Mouse (Mus musculus) stomach, postnatal 0 days (tissue): ENCODE data around the gene Glrb. TPM values are rescaled to one million over a fixed set of nuclear protein-coding genes. Genes with fewer than 3 reads are reported as not detected.

Source experiments
- ATAC-seq: fragments of 200-750 bp; cut with Nextera tagmentation; 2 replicates; pipeline ENCODE4 v1.8.0; 2017; ENCODE audit not compliant: low FRiP score, low TSS enrichment
- DNase-seq: peaks from one replicate; pipeline ENCODE4 v3.0.0-alpha.2; 2016; ENCODE audit warnings: low spot score
- H3K27ac ChIP-seq: fragments of 300-500 bp; sonication (generic); replicated peaks from 2 replicates; pipeline ENCODE4 v1.5.1; 2014; ENCODE audit warnings: mild to moderate bottlenecking, control low read depth
- H3K27me3 ChIP-seq: fragments of 300-500 bp; sonication (generic); 2 replicates; pipeline ENCODE4 v1.6.1; 2014; ENCODE audit warnings: low read length; ENCODE audit not compliant: control insufficient read depth, insufficient read depth
- H3K36me3 ChIP-seq: fragments of 300-500 bp; sonication (generic); 2 replicates; pipeline ENCODE4 v1.6.1; 2014; ENCODE audit warnings: low read length, mixed read lengths; ENCODE audit not compliant: control insufficient read depth, insufficient read depth
- H3K4me1 ChIP-seq: fragments of 300-500 bp; sonication (generic); replicated peaks from 2 replicates; pipeline ENCODE4 v1.6.1; 2014; ENCODE audit warnings: antibody characterized with exemption; ENCODE audit not compliant: control insufficient read depth, insufficient read depth
- H3K4me2 ChIP-seq: fragments of 300-500 bp; sonication (generic); replicated peaks from 2 replicates; pipeline ENCODE4 v1.6.1; 2014; ENCODE audit warnings: low read depth, mild to moderate bottlenecking, control low read depth, moderate library complexity
- H3K4me3 ChIP-seq: fragments of 300-500 bp; sonication (generic); 2 replicates; pipeline ENCODE4 v1.5.1; 2014; ENCODE audit warnings: low read depth, low read length, control low read depth
- H3K9ac ChIP-seq: fragments of 300-500 bp; sonication (generic); 2 replicates; pipeline ENCODE4 v1.6.1; 2014; ENCODE audit warnings: mild to moderate bottlenecking, low read length, control low read depth, mixed read lengths
- H3K9me3 ChIP-seq: fragments of 300-500 bp; sonication (generic); 2 replicates; pipeline ENCODE4 v1.6.1; 2016; ENCODE audit warnings: low read length; ENCODE audit not compliant: control insufficient read depth
- CTCF ChIP-seq: IDR thresholded peaks from 2 replicates; pipeline ENCODE4 v1.5.1; 2016; ENCODE audit warnings: antibody characterized with exemption, low read depth, mild to moderate bottlenecking, moderate library complexity
- EP300 ChIP-seq: optimal IDR thresholded peaks from 2 replicates; pipeline ENCODE3; 2016; ENCODE audit warnings: antibody characterized with exemption
- WGBS: fragments of 180-500 bp; shearing (Covaris S2); extraction: QIAGEN DNeasy Blood & Tissue Kit; methylation state at CpG from one replicate; pipeline ENCODE4 v1.1.7; 2014; 5-methylcytosine and 5-hydroxymethylcytosine counted together
- polyA plus RNA-seq: library from polyadenylated mRNA; unstranded; fragments of >200 nt; fragmentation: Nextera tagmentation; extraction: Ambion mirVana; gene quantifications from 2 replicates; pipeline ENCODE4 v1.2.1, GENCODE M21; 2015

Glrb gene
- polyA plus RNA-seq, 1 experiment from 2014 or later, result 0.92 TPM

DNA sequence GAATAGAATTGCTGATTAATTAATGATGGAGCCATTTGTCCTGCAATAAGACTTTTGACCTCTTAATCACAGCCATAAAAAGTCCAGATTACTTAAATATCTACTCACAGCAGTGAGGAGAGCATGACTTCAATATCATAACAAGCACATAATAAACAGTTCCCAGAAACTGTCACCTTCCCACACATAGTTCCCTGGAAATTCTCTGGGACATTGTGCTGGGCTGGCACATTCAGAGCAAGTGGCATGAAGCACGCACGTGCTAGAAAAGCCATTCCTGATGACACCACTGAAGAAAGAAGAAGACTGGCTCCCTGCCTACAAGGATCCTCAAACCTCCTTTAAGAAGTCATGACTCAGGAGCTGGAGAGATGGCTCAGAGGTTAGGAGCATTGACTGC is 67.8 kb downstream of the Glrb start:
- Histone ChIP-seq H3K36me3 (no peaks in the 10 kb centered on the region), H3K27me3 (no peaks in the 10 kb centered on the region), H3K9ac (no peak overlapping the region), H3K4me1 (no peaks in the 10 kb centered on the region), H3K4me2 (no peak overlapping the region), H3K27ac (no peak overlapping the region), H3K4me3 (no peak overlapping the region), H3K9me3 (no peaks in the 10 kb centered on the region)
- ATAC-seq (no peak), DNase-seq (no peak)
- 60% methylated on average over 2 of the region's 2 CpGs for WGBS
- no peak for TF ChIP-seq CTCF
- TF ChIP-seq EP300, result no peak

DNA sequence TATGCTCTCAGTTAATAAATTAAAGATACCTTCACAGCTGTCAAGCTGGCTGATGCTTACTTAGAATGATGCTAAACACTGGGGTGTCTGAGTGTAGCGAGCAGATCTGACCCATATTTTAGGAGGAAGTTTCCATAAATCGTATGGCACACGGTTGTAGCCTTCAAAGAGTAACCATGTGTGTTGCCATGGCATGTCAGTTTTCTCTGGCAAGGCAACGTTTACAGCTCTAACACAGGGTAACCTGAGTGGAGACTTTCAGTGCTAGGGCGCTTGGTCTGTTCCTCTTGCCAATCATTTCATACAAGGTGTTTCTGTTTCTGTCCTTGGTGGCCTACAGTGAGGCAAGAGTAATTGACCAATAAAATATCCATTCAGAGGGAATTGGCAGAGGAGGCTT is 73.6 kb downstream of the Glrb start:
- H3K9me3 ChIP-seq, result no peaks in the 10 kb centered on the region
- no peak overlapping the region for H3K4me3 ChIP-seq
- ATAC-seq (no peak), DNase-seq (no peak)
- 80% methylated on average over 5 of the region's 5 CpGs for WGBS
- H3K27ac ChIP-seq, result no peak overlapping the region
- TF ChIP-seq CTCF (no peak), EP300 (no peak)
- H3K36me3 ChIP-seq, result no peaks in the 10 kb centered on the region
- H3K9ac ChIP-seq, result no peak overlapping the region
- no peaks in the 10 kb centered on the region for H3K4me1 ChIP-seq
- H3K4me2 ChIP-seq, result no peak overlapping the region
- H3K27me3 ChIP-seq, result no peaks in the 10 kb centered on the region

DNA sequence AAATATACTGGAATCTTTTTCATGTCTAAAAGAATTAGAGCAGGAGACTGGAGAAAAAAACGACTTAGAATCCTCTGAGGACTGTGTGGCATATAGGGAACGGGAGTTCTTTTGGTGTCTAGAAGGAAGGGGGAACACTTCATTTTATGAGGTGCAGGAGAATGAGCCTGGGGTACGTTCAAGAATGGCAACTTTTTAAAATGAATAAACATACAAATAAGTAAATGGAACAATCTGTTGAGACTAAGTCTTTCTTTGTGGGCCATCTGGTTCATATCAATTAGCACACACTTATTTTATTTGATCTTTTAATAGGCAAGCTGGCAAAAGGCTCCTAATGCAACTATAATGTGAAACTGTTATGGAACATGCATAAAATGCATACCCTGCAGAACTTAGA is 75.9 kb downstream of the Glrb start:
- 46% methylated on average over 3 of the region's 3 CpGs for WGBS
- Histone ChIP-seq H3K36me3 (no peaks in the 10 kb centered on the region), H3K27me3 (no peaks in the 10 kb centered on the region), H3K4me3 (no peak overlapping the region), H3K9ac (no peak overlapping the region), H3K4me2 (no peak overlapping the region), H3K9me3 (no peaks in the 10 kb centered on the region), H3K4me1 (no peaks in the 10 kb centered on the region), H3K27ac (no peak overlapping the region)
- no peak for DNase-seq
- no peak for ATAC-seq
- TF ChIP-seq CTCF (no peak), EP300 (no peak)

DNA sequence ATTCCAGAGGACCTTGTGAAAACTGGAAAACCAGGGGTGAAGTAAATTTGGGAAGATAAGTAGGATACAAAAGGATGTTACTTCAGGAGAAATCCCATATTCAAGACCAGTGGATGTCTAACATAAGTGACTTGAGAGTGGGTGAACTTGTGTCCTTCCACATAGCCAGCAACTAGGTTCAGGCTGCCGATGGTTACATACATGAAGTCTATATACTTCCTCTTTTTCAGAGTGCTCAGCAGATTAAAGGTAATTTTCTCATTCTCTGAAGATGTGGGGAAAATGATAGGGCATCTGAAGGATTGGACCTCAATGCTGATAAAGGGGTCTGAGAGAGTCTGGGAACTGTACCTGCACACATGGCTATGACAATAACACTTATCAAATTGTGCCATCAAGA is 89.5 kb downstream of the Glrb start:
- Histone ChIP-seq H3K27me3 (no peaks in the 10 kb centered on the region), H3K36me3 (no peaks in the 10 kb centered on the region), H3K4me3 (no peak overlapping the region), H3K4me2 (no peak overlapping the region), H3K9me3 (no peaks in the 10 kb centered on the region), H3K9ac (no peak overlapping the region), H3K4me1 (no peaks in the 10 kb centered on the region), H3K27ac (no peak overlapping the region)
- WGBS, result 91% methylated on average over 1 of the region's 1 CpGs
- TF ChIP-seq CTCF, result no peak
- no peak for TF ChIP-seq EP300
- DNase-seq (no peak), ATAC-seq (no peak)

DNA sequence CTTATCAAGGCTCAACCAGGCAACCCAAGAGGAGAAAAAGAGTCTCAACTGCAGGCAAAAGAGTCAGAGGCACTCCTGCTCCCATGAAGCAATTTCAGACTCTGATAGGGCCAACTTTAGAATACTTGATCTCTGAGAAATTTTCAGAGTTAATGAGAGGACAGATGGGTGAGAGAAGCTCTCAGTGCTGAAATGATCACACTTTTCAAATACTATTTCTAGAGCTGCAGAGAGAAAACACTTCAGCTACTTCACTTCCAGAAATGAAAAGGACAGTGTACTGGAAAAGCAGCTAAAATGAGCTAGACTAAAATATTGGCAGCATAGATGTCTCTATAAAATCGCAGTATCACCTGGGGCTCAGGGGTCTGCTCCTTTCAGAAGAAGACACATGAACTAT is 94.8 kb downstream of the Glrb start:
- H3K9ac ChIP-seq, result no peak overlapping the region
- H3K4me1 ChIP-seq, result no peaks in the 10 kb centered on the region
- H3K4me3 ChIP-seq, result no peak overlapping the region
- H3K36me3 ChIP-seq, result no peaks in the 10 kb centered on the region
- H3K27me3 ChIP-seq, result no peaks in the 10 kb centered on the region
- no peak overlapping the region for H3K4me2 ChIP-seq
- ATAC-seq (no peak), DNase-seq (no peak)
- H3K27ac ChIP-seq, result no peak overlapping the region
- 95% methylated on average over 1 of the region's 1 CpGs for WGBS
- TF ChIP-seq EP300, result no peak
- TF ChIP-seq CTCF, result no peak
- no peaks in the 10 kb centered on the region for H3K9me3 ChIP-seq

DNA sequence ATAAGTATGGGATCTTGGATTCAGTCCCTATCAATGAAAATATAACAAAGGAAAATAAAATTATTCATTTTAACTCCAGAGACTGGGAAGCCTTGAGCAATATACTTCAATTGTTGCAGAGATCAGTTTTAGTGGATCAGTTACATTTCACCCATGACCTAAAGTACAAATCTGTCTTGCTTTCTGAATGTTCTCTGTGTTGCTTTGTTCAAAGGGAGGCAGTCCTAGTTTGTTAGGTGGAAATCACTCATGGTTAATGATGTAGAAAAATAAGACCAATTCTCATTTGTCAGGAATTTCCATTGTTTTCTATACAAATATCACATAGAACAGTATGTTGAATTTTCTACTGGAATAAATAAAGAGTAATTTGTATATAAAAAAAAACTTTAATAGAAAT is 99.7 kb downstream of the Glrb start:
- Histone ChIP-seq H3K27me3 (no peaks in the 10 kb centered on the region), H3K27ac (no peak overlapping the region), H3K9ac (no peak overlapping the region), H3K36me3 (no peaks in the 10 kb centered on the region), H3K4me1 (no peaks in the 10 kb centered on the region), H3K4me2 (no peak overlapping the region), H3K4me3 (no peak overlapping the region), H3K9me3 (no peaks in the 10 kb centered on the region)
- TF ChIP-seq CTCF, result no peak
- no peak for TF ChIP-seq EP300
- ATAC-seq (no peak), DNase-seq (no peak)
